Mouse (Mus musculus) liver, embryonic 15.5 days (tissue): Measurements from ENCODE around the gene Tril. TPM values are rescaled to one million over a fixed set of nuclear protein-coding genes. Genes with fewer than 3 reads are reported as not detected.

ENCODE experiments used
- ATAC-seq: fragments of 200-750 bp; cut with Nextera tagmentation; 2 replicates; pipeline ENCODE4 v1.8.0; 2017; ENCODE audit warnings: moderate number of reproducible peaks, mild to moderate bottlenecking, moderate library complexity; ENCODE audit not compliant: insufficient read depth
- H3K27ac ChIP-seq: fragments of 300-500 bp; sonication (generic); replicated peaks from 2 replicates; pipeline ENCODE4 v1.5.1; 2015; ENCODE audit warnings: mild to moderate bottlenecking, inconsistent platforms
- H3K27me3 ChIP-seq: fragments of 300-500 bp; sonication (generic); 2 replicates; pipeline ENCODE4 v1.6.1; 2015; ENCODE audit warnings: mild to moderate bottlenecking, inconsistent platforms
- H3K36me3 ChIP-seq: fragments of 300-500 bp; sonication (generic); replicated peaks from 2 replicates; pipeline ENCODE4 v1.6.1; 2015; ENCODE audit warnings: moderate library complexity, mild to moderate bottlenecking, inconsistent platforms
- H3K4me1 ChIP-seq: fragments of 300-500 bp; sonication (generic); replicated peaks from 2 replicates; pipeline ENCODE4 v1.6.1; 2015; ENCODE audit warnings: inconsistent platforms
- H3K4me2 ChIP-seq: fragments of 300-500 bp; sonication (generic); 2 replicates; pipeline ENCODE4 v1.6.1; 2015; ENCODE audit warnings: moderate library complexity, mild to moderate bottlenecking, inconsistent platforms
- H3K4me3 ChIP-seq: fragments of 300-500 bp; sonication (generic); replicated peaks from 2 replicates; pipeline ENCODE4 v1.5.1; 2015; ENCODE audit warnings: mild to moderate bottlenecking, inconsistent platforms
- H3K9ac ChIP-seq: fragments of 300-500 bp; sonication (generic); 2 replicates; pipeline ENCODE4 v1.6.1; 2015; ENCODE audit warnings: moderate library complexity, mild to moderate bottlenecking, inconsistent platforms
- H3K9me3 ChIP-seq: fragments of 300-500 bp; sonication (generic); replicated peaks from 2 replicates; pipeline ENCODE4 v1.6.1; 2016; ENCODE audit warnings: inconsistent platforms
- WGBS: fragments of 180-500 bp; shearing (Covaris S2); methylation state at CpG from one replicate; pipeline ENCODE4 v1.1.7; 2015; ENCODE audit warnings: mixed read lengths; ENCODE audit not compliant: insufficient replicate concordance; 5-methylcytosine and 5-hydroxymethylcytosine counted together
- polyA plus RNA-seq: library from polyadenylated mRNA; unstranded; fragments of >200 nt; fragmentation: Nextera tagmentation; extraction: Ambion mirVana; gene quantifications from 2 replicates; pipeline ENCODE4 v1.2.1, GENCODE M21; 2015

The Tril gene
- polyA plus RNA-seq, 1 experiment from 2014 or later: 0.37 TPM

- no peaks in the 10 kb centered on the region for H3K36me3 ChIP-seq
- no peaks in the 10 kb centered on the region for H3K9me3 ChIP-seq
- no peak overlapping the region for H3K4me3 ChIP-seq
- H3K9ac ChIP-seq: no peak overlapping the region
- H3K27ac ChIP-seq: no peak overlapping the region
- ATAC-seq: no peak
- peaks cover 6% of the 10 kb centered on the region; the same call in 1 of the 2 replicates for H3K27me3 ChIP-seq
- 64% methylated on average over 5 of the region's 5 CpGs for WGBS
- no peak overlapping the region for H3K4me2 ChIP-seq
- no peaks in the 10 kb centered on the region for H3K4me1 ChIP-seq
These were observed 14.6 kb downstream of the Tril start for GRCm38 (mm10) chr6:53806021-53806420.

- ATAC-seq: no peak
These were observed 16.5 kb downstream of the Tril start for GRCm38 (mm10) chr6:53804145-53804544.

GRCm38 (mm10) chr6:53803551-53803950, 17.1 kb downstream of the Tril start:
- Histone ChIP-seq H3K4me3 (no peak overlapping the region), H3K9ac (no peak overlapping the region), H3K27ac (no peak overlapping the region), H3K36me3 (no peaks in the 10 kb centered on the region), H3K4me1 (no peaks in the 10 kb centered on the region), H3K4me2 (no peak overlapping the region), H3K27me3 (no peaks in the 10 kb centered on the region), H3K9me3 (no peaks in the 10 kb centered on the region)
- ATAC-seq: no peak
- 70% methylated on average over 4 of the region's 4 CpGs for WGBS

More at GRCm38 (mm10) chr6:53804145-53804544, 16.5 kb downstream of the Tril start:
- Histone ChIP-seq H3K4me1 (no peaks in the 10 kb centered on the region), H3K4me2 (no peak overlapping the region), H3K9ac (no peak overlapping the region), H3K27me3 (peaks cover 5% of the 10 kb centered on the region; the same call in 1 of the 2 replicates), H3K9me3 (no peaks in the 10 kb centered on the region), H3K27ac (no peak overlapping the region), H3K36me3 (no peaks in the 10 kb centered on the region), H3K4me3 (no peak overlapping the region)
- WGBS: 59% methylated on average over 6 of the region's 6 CpGs

- Histone ChIP-seq H3K4me2 (no peak overlapping the region), H3K9ac (no peak overlapping the region), H3K4me3 (no peak overlapping the region), H3K36me3 (no peaks in the 10 kb centered on the region), H3K27me3 (no peaks in the 10 kb centered on the region), H3K4me1 (no peaks in the 10 kb centered on the region), H3K27ac (no peak overlapping the region), H3K9me3 (no peaks in the 10 kb centered on the region)
- WGBS: 50% methylated on average over 5 of the region's 5 CpGs
- ATAC-seq: no peak
These were observed 18.7 kb downstream of the Tril start for GRCm38 (mm10) chr6:53801893-53802286.

GRCm38 (mm10) chr6:53801269-53801892, 19.2 kb downstream of the Tril start:
- ATAC-seq: no peak
- Histone ChIP-seq H3K27me3 (no peaks in the 10 kb centered on the region), H3K27ac (no peak overlapping the region)

GRCm38 (mm10) chr6:53798865-53799264, 21.8 kb downstream of the Tril start:
- Histone ChIP-seq H3K4me3 (no peak overlapping the region), H3K27ac (no peak overlapping the region), H3K36me3 (no peaks in the 10 kb centered on the region), H3K9ac (no peak overlapping the region), H3K9me3 (no peaks in the 10 kb centered on the region), H3K4me1 (no peaks in the 10 kb centered on the region), H3K4me2 (no peak overlapping the region), H3K27me3 (peaks cover 16% of the 10 kb centered on the region)
- no peak for ATAC-seq
- 43% methylated on average over 3 of the region's 3 CpGs for WGBS

More at GRCm38 (mm10) chr6:53801269-53801892, 19.2 kb downstream of the Tril start:
- Histone ChIP-seq H3K4me2 (no peak overlapping the region), H3K4me3 (no peak overlapping the region), H3K36me3 (no peaks in the 10 kb centered on the region), H3K9ac (no peak overlapping the region), H3K4me1 (no peaks in the 10 kb centered on the region), H3K9me3 (no peaks in the 10 kb centered on the region)
- WGBS: 28% methylated on average over 4 of the region's 4 CpGs

- WGBS: 59% methylated on average over 3 of the region's 3 CpGs
- no peak for ATAC-seq
- H3K4me1 ChIP-seq: no peaks in the 10 kb centered on the region
- no peak overlapping the region for H3K4me3 ChIP-seq
- no peak overlapping the region for H3K27ac ChIP-seq
- H3K9me3 ChIP-seq: no peaks in the 10 kb centered on the region
- H3K9ac ChIP-seq: no peak overlapping the region
- H3K4me2 ChIP-seq: no peak overlapping the region
- H3K36me3 ChIP-seq: no peaks in the 10 kb centered on the region
- H3K27me3 ChIP-seq: peaks cover 19% of the 10 kb centered on the region
These were observed 23.8 kb downstream of the Tril start for GRCm38 (mm10) chr6:53796835-53797234.

- Histone ChIP-seq H3K27me3 (peaks cover 19% of the 10 kb centered on the region), H3K9ac (no peak overlapping the region), H3K4me3 (no peak overlapping the region), H3K4me2 (no peak overlapping the region), H3K4me1 (no peaks in the 10 kb centered on the region), H3K36me3 (no peaks in the 10 kb centered on the region), H3K9me3 (no peaks in the 10 kb centered on the region), H3K27ac (no peak overlapping the region)
- no peak for ATAC-seq
- 16% methylated on average over 5 of the region's 5 CpGs for WGBS
These were observed 24.8 kb downstream of the Tril start for GRCm38 (mm10) chr6:53795788-53796187.

GRCm38 (mm10) chr6:53795078-53795477, 25.6 kb downstream of the Tril start:
- H3K4me1 ChIP-seq: no peaks in the 10 kb centered on the region
- no peak overlapping the region for H3K4me3 ChIP-seq
- no peak overlapping the region for H3K9ac ChIP-seq
- 31% methylated on average over 11 of the region's 11 CpGs for WGBS
- H3K27me3 ChIP-seq: peaks cover 19% of the 10 kb centered on the region
- ATAC-seq: no peak
- no peak overlapping the region for H3K27ac ChIP-seq
- no peaks in the 10 kb centered on the region for H3K9me3 ChIP-seq
- H3K36me3 ChIP-seq: no peaks in the 10 kb centered on the region
- no peak overlapping the region for H3K4me2 ChIP-seq

GRCm38 (mm10) chr6:53794323-53794971, 26.2 kb downstream of the Tril start:
- no peaks in the 10 kb centered on the region for H3K36me3 ChIP-seq
- no peaks in the 10 kb centered on the region for H3K9me3 ChIP-seq
- peaks cover 19% of the 10 kb centered on the region for H3K27me3 ChIP-seq
- no peak overlapping the region for H3K27ac ChIP-seq
- no peak overlapping the region for H3K9ac ChIP-seq
- no peak for ATAC-seq
- no peak overlapping the region for H3K4me2 ChIP-seq
- 11% methylated on average over 17 of the region's 17 CpGs for WGBS
- no peaks in the 10 kb centered on the region for H3K4me1 ChIP-seq
- no peak overlapping the region for H3K4me3 ChIP-seq

GRCm38 (mm10) chr6:53782880-53783539, 37.6 kb downstream of the Tril start:
- WGBS: 36% methylated on average over 16 of the region's 16 CpGs
- no peak for ATAC-seq
- H3K4me1 ChIP-seq: no peaks in the 10 kb centered on the region

More at GRCm38 (mm10) chr6:53782880-53783539, 37.6 kb downstream of the Tril start:
- Histone ChIP-seq H3K36me3 (no peaks in the 10 kb centered on the region), H3K4me3 (no peak overlapping the region), H3K27me3 (no peaks in the 10 kb centered on the region), H3K27ac (no peak overlapping the region), H3K4me2 (no peak overlapping the region), H3K9ac (no peak overlapping the region), H3K9me3 (no peaks in the 10 kb centered on the region)
